Mouse (Mus musculus) midbrain, embryonic 12.5 days (tissue): Measurements from ENCODE around the gene Ap1ar. TPM values are rescaled to one million over a fixed set of nuclear protein-coding genes. Genes with fewer than 3 reads are reported as not detected.
"Not testable (repeated sequence)": the region's sequence is repeated elsewhere in the genome, so short reads cannot be mapped to it uniquely, and the experiment has no call there.

Experiments
- ATAC-seq: fragments of 200-750 bp; cut with Nextera tagmentation; 2 replicates; pipeline ENCODE4 v1.8.0; 2017; ENCODE audit warnings: low read depth, moderate TSS enrichment, moderate library complexity; ENCODE audit not compliant: low FRiP score
- H3K27ac ChIP-seq: fragments of 300-500 bp; sonication (generic); replicated peaks from 2 replicates; pipeline ENCODE4 v1.5.1; 2016; ENCODE audit warnings: mild to moderate bottlenecking
- H3K27me3 ChIP-seq: fragments of 300-500 bp; sonication (generic); 2 replicates; pipeline ENCODE4 v1.6.1; 2016; ENCODE audit warnings: mild to moderate bottlenecking
- H3K36me3 ChIP-seq: fragments of 300-500 bp; sonication (generic); 2 replicates; pipeline ENCODE4 v1.6.1; 2016
- H3K4me1 ChIP-seq: fragments of 300-500 bp; sonication (generic); 2 replicates; pipeline ENCODE4 v1.6.1; 2016
- H3K4me2 ChIP-seq: fragments of 300-500 bp; sonication (generic); replicated peaks from 2 replicates; pipeline ENCODE4 v1.6.1; 2016; ENCODE audit warnings: mild to moderate bottlenecking, moderate library complexity
- H3K4me3 ChIP-seq: fragments of 300-500 bp; sonication (generic); 2 replicates; pipeline ENCODE4 v1.5.1; 2016; ENCODE audit warnings: mild to moderate bottlenecking
- H3K9ac ChIP-seq: fragments of 300-500 bp; sonication (generic); replicated peaks from 2 replicates; pipeline ENCODE4 v1.6.1; 2016; ENCODE audit warnings: mild to moderate bottlenecking, moderate library complexity
- H3K9me3 ChIP-seq: fragments of 300-500 bp; sonication (generic); 2 replicates; pipeline ENCODE4 v1.6.1; 2016; ENCODE audit warnings: mild to moderate bottlenecking
- WGBS: fragments of 180-500 bp; shearing (Covaris S2); methylation state at CpG from one replicate; pipeline ENCODE4 v1.1.7; 2016; 5-methylcytosine and 5-hydroxymethylcytosine counted together
- polyA plus RNA-seq: library from polyadenylated mRNA; unstranded; fragments of >200 nt; fragmentation: Nextera tagmentation; extraction: Ambion mirVana; gene quantifications from 2 replicates; pipeline ENCODE4 v1.2.1, GENCODE M21; 2016

Ap1ar gene
- polyA plus RNA-seq, 1 experiment from 2014 or later: 71.0 TPM

GRCm38 (mm10) chr3:127790234-127791055 lies 46.9 kb downstream of the Ap1ar start:
- no peaks in the 10 kb centered on the region for H3K36me3 ChIP-seq
- peak overlapping the region; percentile 78 for H3K4me2 ChIP-seq
- H3K4me3 ChIP-seq: peak overlapping the region; percentile 60
- ATAC-seq: peak; percentile 62
- H3K27ac ChIP-seq: no peak overlapping the region
- 0% methylated on average over 34 of the region's 36 CpGs for WGBS
- H3K4me1 ChIP-seq: peaks cover 16% of the 10 kb centered on the region
- H3K27me3 ChIP-seq: peaks cover 65% of the 10 kb centered on the region
- peak overlapping the region; percentile 59 for H3K9ac ChIP-seq
- no peaks in the 10 kb centered on the region for H3K9me3 ChIP-seq

- peak within 1 kb of the TSS; percentile 78 for H3K4me2 ChIP-seq
- WGBS: 1% methylated on average over 44 of the region's 44 CpGs
- no peak within 1 kb of the TSS for H3K27ac ChIP-seq
- peaks cover 66% of the 10 kb centered on the region for H3K27me3 ChIP-seq
- ATAC-seq: peak; percentile 62
- no peaks in the 10 kb centered on the region for H3K36me3 ChIP-seq
- peak within 1 kb of the TSS; percentile 59 for H3K9ac ChIP-seq
- peaks cover 16% of the 10 kb centered on the region for H3K4me1 ChIP-seq
- H3K4me3 ChIP-seq: peak within 1 kb of the TSS; percentile 60
- no peaks in the 10 kb centered on the region for H3K9me3 ChIP-seq
These were observed 47.7 kb downstream of the Ap1ar start, which contains the start of gene Tifa for GRCm38 (mm10) chr3:127789500-127790191. Gene Tifa (plus strand): TSS chr3:127789805.

GRCm38 (mm10) chr3:127788919-127789318 lies 48.4 kb downstream of the Ap1ar start:
- WGBS: 15% methylated on average over 8 of the region's 8 CpGs
- H3K36me3 ChIP-seq: no peaks in the 10 kb centered on the region
- H3K9me3 ChIP-seq: no peaks in the 10 kb centered on the region
- H3K27ac ChIP-seq: no peak overlapping the region
- H3K27me3 ChIP-seq: peaks cover 66% of the 10 kb centered on the region
- no peak overlapping the region for H3K9ac ChIP-seq
- peak overlapping the region; percentile 78 for H3K4me2 ChIP-seq
- ATAC-seq: no peak
- H3K4me3 ChIP-seq: peak overlapping the region; percentile 60; the same call in 1 of the 2 replicates
- peaks cover 16% of the 10 kb centered on the region for H3K4me1 ChIP-seq

- peaks cover 66% of the 10 kb centered on the region for H3K27me3 ChIP-seq
- ATAC-seq: no peak
- no peak overlapping the region for H3K27ac ChIP-seq
- no peaks in the 10 kb centered on the region for H3K36me3 ChIP-seq
- no peak overlapping the region for H3K9ac ChIP-seq
- 46% methylated on average over 7 of the region's 7 CpGs for WGBS
- no peaks in the 10 kb centered on the region for H3K9me3 ChIP-seq
- H3K4me1 ChIP-seq: peaks cover 16% of the 10 kb centered on the region
- H3K4me3 ChIP-seq: no peak overlapping the region
- no peak overlapping the region for H3K4me2 ChIP-seq
These were observed 49.3 kb downstream of the Ap1ar start for GRCm38 (mm10) chr3:127788038-127788437.

- peaks cover 59% of the 10 kb centered on the region for H3K27me3 ChIP-seq
- no peaks in the 10 kb centered on the region for H3K36me3 ChIP-seq
- H3K9me3 ChIP-seq: no peaks in the 10 kb centered on the region
- H3K4me3 ChIP-seq: no peak overlapping the region
- H3K4me1 ChIP-seq: peaks cover 16% of the 10 kb centered on the region
- H3K27ac ChIP-seq: no peak overlapping the region
- no peak overlapping the region for H3K4me2 ChIP-seq
- no peak overlapping the region for H3K9ac ChIP-seq
- ATAC-seq: no peak
These were observed 50.3 kb downstream of the Ap1ar start for GRCm38 (mm10) chr3:127787032-127787431.

- 96% methylated on average over 8 of the region's 8 CpGs for WGBS
- H3K27me3 ChIP-seq: peaks cover 53% of the 10 kb centered on the region
- not testable (repeated sequence) for H3K9me3 ChIP-seq, H3K4me1 ChIP-seq, H3K9ac ChIP-seq, H3K36me3 ChIP-seq, ATAC-seq, H3K4me3 ChIP-seq, H3K27ac ChIP-seq, H3K4me2 ChIP-seq
These were observed 53.6 kb downstream of the Ap1ar start for GRCm38 (mm10) chr3:127783680-127784079.

GRCm38 (mm10) chr3:127782921-127783320 lies 54.4 kb downstream of the Ap1ar start:
- Histone ChIP-seq H3K9me3 (no peaks in the 10 kb centered on the region), H3K27ac (no peak overlapping the region), H3K4me2 (no peak overlapping the region), H3K4me3 (no peak overlapping the region), H3K9ac (no peak overlapping the region), H3K4me1 (no peaks in the 10 kb centered on the region), H3K36me3 (no peaks in the 10 kb centered on the region), H3K27me3 (peaks cover 46% of the 10 kb centered on the region)
- no peak for ATAC-seq
- 91% methylated on average over 6 of the region's 6 CpGs for WGBS

- 96% methylated on average over 9 of the region's 9 CpGs for WGBS
- no peak overlapping the region for H3K4me3 ChIP-seq
- H3K36me3 ChIP-seq: no peaks in the 10 kb centered on the region
- no peak overlapping the region for H3K9ac ChIP-seq
- no peak for ATAC-seq
- H3K27ac ChIP-seq: no peak overlapping the region
- no peak overlapping the region for H3K4me2 ChIP-seq
- no peaks in the 10 kb centered on the region for H3K4me1 ChIP-seq
- H3K27me3 ChIP-seq: peaks cover 29% of the 10 kb centered on the region
- H3K9me3 ChIP-seq: no peaks in the 10 kb centered on the region
These were observed 56.4 kb downstream of the Ap1ar start for GRCm38 (mm10) chr3:127780921-127781320.

- H3K9me3 ChIP-seq: no peaks in the 10 kb centered on the region
- H3K36me3 ChIP-seq: no peaks in the 10 kb centered on the region
- H3K27ac ChIP-seq: no peak within 1 kb of the TSS
- H3K9ac ChIP-seq: 0 out of 2 replicates have a peak within 1 kb of the TSS, but pooled peaks have one; percentile 15
- no peak for ATAC-seq
- H3K4me1 ChIP-seq: no peaks in the 10 kb centered on the region
- peak within 1 kb of the TSS; percentile 56 for H3K4me2 ChIP-seq
- H3K4me3 ChIP-seq: peak within 1 kb of the TSS; percentile 34
- WGBS: 2% methylated on average over 24 of the region's 24 CpGs
- H3K27me3 ChIP-seq: peaks cover 23% of the 10 kb centered on the region
These were observed 57.2 kb downstream of the Ap1ar start, which contains the start of gene Alpk1 for GRCm38 (mm10) chr3:127780021-127780644. Gene Alpk1 (minus strand): TSS chr3:127780527.

- Histone ChIP-seq H3K9me3 (no peaks in the 10 kb centered on the region), H3K4me3 (no peak overlapping the region), H3K36me3 (no peaks in the 10 kb centered on the region), H3K4me1 (no peaks in the 10 kb centered on the region), H3K27ac (no peak overlapping the region), H3K27me3 (peaks cover 13% of the 10 kb centered on the region), H3K9ac (no peak overlapping the region), H3K4me2 (no peak overlapping the region)
- no peak for ATAC-seq
- WGBS: 90% methylated on average over 11 of the region's 11 CpGs
These were observed 68.2 kb downstream of the Ap1ar start for GRCm38 (mm10) chr3:127769146-127769545.

- no peaks in the 10 kb centered on the region for H3K4me1 ChIP-seq
- no peak overlapping the region for H3K27ac ChIP-seq
- ATAC-seq: no peak
- H3K4me3 ChIP-seq: no peak overlapping the region
- peaks cover 41% of the 10 kb centered on the region for H3K27me3 ChIP-seq
- WGBS: 74% methylated on average over 3 of the region's 3 CpGs
- no peaks in the 10 kb centered on the region for H3K9me3 ChIP-seq
- H3K36me3 ChIP-seq: no peaks in the 10 kb centered on the region
- no peak overlapping the region for H3K9ac ChIP-seq
- H3K4me2 ChIP-seq: no peak overlapping the region
These were observed 71.4 kb downstream of the Ap1ar start for GRCm38 (mm10) chr3:127765971-127766370.

GRCm38 (mm10) chr3:127764541-127764940 lies 72.8 kb downstream of the Ap1ar start:
- Histone ChIP-seq H3K27me3 (peaks cover 53% of the 10 kb centered on the region), H3K4me1 (no peaks in the 10 kb centered on the region), H3K9ac (no peak overlapping the region), H3K9me3 (no peaks in the 10 kb centered on the region), H3K4me3 (no peak overlapping the region), H3K4me2 (no peak overlapping the region), H3K27ac (no peak overlapping the region), H3K36me3 (no peaks in the 10 kb centered on the region)
- no peak for ATAC-seq
- WGBS: 55% methylated on average over 5 of the region's 5 CpGs
